Mouse (Mus musculus): ENCODE results near the gene Fbxl21. TPM values are rescaled to one million over a fixed set of nuclear protein-coding genes. Genes with fewer than 3 reads are reported as not detected.

Gene Fbxl21
- polyA plus RNA-seq, 2 experiments: 2.8 to 3.2 TPM

- peaks cover 2% of the 10 kb centered on the region; the same call in 1 of the 2 replicates for H3K4me1 ChIP-seq (ENCODE audit: control insufficient read depth, insufficient read depth, low read length)
- no peak for ATAC-seq (ENCODE audit: low FRiP score, low read depth)
- H3K9me3 ChIP-seq (ENCODE audit: control insufficient read depth, low read length): no peaks in the 10 kb centered on the region
- H3K27me3 ChIP-seq (ENCODE audit: control insufficient read depth, insufficient read depth, low read length): no peaks in the 10 kb centered on the region
- no peak overlapping the region for H3K4me3 ChIP-seq (replicated peaks; ENCODE audit: low read length)
- H3K4me2 ChIP-seq (replicated peaks; ENCODE audit: low read depth, low read length, severe bottlenecking): 0 out of 2 replicates have a peak overlapping the region, but pooled peaks have one; percentile 2
- peak; percentile 55 for DNase-seq (ENCODE audit: low spot score)
- H3K27ac ChIP-seq (replicated peaks; ENCODE audit: low read depth, low read length): no peak overlapping the region
- H3K9ac ChIP-seq (ENCODE audit: low read depth, low read length, severe bottlenecking): no peak overlapping the region
- WGBS: 10% methylated on average over 2 of the region's 2 CpGs
- TF ChIP-seq POLR2A (IDR thresholded peaks at IDR 0.05; ENCODE audit: borderline replicate concordance, extremely low read depth, insufficient read depth, insufficient read length): no peak
- no peaks in the 10 kb centered on the region for H3K36me3 ChIP-seq (ENCODE audit: control insufficient read depth, insufficient read depth, low read length)
Measured at GRCm38 (mm10) chr13:56554409-56554808, 32.1 kb downstream of the Fbxl21 start.

DNA sequence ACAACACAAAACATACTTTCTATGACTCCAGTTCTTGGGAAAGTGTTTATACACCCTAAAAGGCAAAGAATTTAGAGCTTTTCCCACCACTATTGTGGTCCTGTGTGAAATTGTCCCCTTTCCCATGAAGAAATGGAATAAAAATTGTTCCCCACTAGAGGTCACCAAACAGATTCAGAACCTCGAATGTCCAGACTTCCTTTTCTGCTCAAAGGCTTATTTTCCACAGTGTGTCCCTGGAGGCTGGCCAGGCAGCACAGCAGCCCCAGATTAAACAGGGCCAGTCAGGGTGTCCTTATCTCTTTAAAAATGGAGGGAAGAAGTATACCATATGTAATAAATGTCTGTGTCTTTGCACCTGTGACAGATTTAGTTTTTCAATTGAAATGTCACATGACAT lies 33.7 kb downstream of the Fbxl21 start:
- Histone ChIP-seq H3K4me3 (replicated peaks; ENCODE audit: low read length) (no peak overlapping the region), H3K9ac (ENCODE audit: low read depth, low read length, severe bottlenecking) (no peak overlapping the region), H3K27me3 (ENCODE audit: control insufficient read depth, insufficient read depth, low read length) (no peaks in the 10 kb centered on the region), H3K4me2 (replicated peaks; ENCODE audit: low read depth, low read length, severe bottlenecking) (no peak overlapping the region), H3K4me1 (ENCODE audit: control insufficient read depth, insufficient read depth, low read length) (peaks cover 2% of the 10 kb centered on the region; the same call in 1 of the 2 replicates), H3K27ac (replicated peaks; ENCODE audit: low read depth, low read length) (no peak overlapping the region), H3K36me3 (ENCODE audit: control insufficient read depth, insufficient read depth, low read length) (no peaks in the 10 kb centered on the region), H3K9me3 (ENCODE audit: control insufficient read depth, low read length) (no peaks in the 10 kb centered on the region)
- WGBS: 2% methylated on average over 1 of the region's 1 CpGs
- TF ChIP-seq POLR2A (IDR thresholded peaks at IDR 0.05; ENCODE audit: borderline replicate concordance, extremely low read depth, insufficient read depth, insufficient read length): no peak
- DNase-seq (ENCODE audit: low spot score): peak; percentile 64
- no peak for ATAC-seq (ENCODE audit: low FRiP score, low read depth)

GRCm38 (mm10) chr13:56556701-56557100 lies 34.4 kb downstream of the Fbxl21 start:
- Histone ChIP-seq H3K4me2 (replicated peaks; ENCODE audit: low read depth, low read length, severe bottlenecking) (no peak overlapping the region), H3K27me3 (ENCODE audit: control insufficient read depth, insufficient read depth, low read length) (no peaks in the 10 kb centered on the region), H3K36me3 (ENCODE audit: control insufficient read depth, insufficient read depth, low read length) (no peaks in the 10 kb centered on the region), H3K4me3 (replicated peaks; ENCODE audit: low read length) (no peak overlapping the region), H3K9me3 (ENCODE audit: control insufficient read depth, low read length) (no peaks in the 10 kb centered on the region), H3K9ac (ENCODE audit: low read depth, low read length, severe bottlenecking) (no peak overlapping the region), H3K27ac (replicated peaks; ENCODE audit: low read depth, low read length) (no peak overlapping the region), H3K4me1 (ENCODE audit: control insufficient read depth, insufficient read depth, low read length) (peaks cover 2% of the 10 kb centered on the region; the same call in 1 of the 2 replicates)
- 53% methylated on average over 3 of the region's 3 CpGs for WGBS
- no peak for ATAC-seq (ENCODE audit: low FRiP score, low read depth)
- DNase-seq (ENCODE audit: low spot score): no peak
- TF ChIP-seq POLR2A (IDR thresholded peaks at IDR 0.05; ENCODE audit: borderline replicate concordance, extremely low read depth, insufficient read depth, insufficient read length): no peak

GRCm38 (mm10) chr13:56558811-56559210 lies 36.5 kb downstream of the Fbxl21 start:
- no peaks in the 10 kb centered on the region for H3K27me3 ChIP-seq (ENCODE audit: control insufficient read depth, insufficient read depth, low read length)
- H3K27ac ChIP-seq (replicated peaks; ENCODE audit: low read depth, low read length): no peak overlapping the region
- no peak overlapping the region for H3K9ac ChIP-seq (ENCODE audit: low read depth, low read length, severe bottlenecking)
- no peak for TF ChIP-seq POLR2A (IDR thresholded peaks at IDR 0.05; ENCODE audit: borderline replicate concordance, extremely low read depth, insufficient read depth, insufficient read length)
- no peaks in the 10 kb centered on the region for H3K36me3 ChIP-seq (ENCODE audit: control insufficient read depth, insufficient read depth, low read length)
- H3K9me3 ChIP-seq (ENCODE audit: control insufficient read depth, low read length): no peaks in the 10 kb centered on the region
- ATAC-seq (ENCODE audit: low FRiP score, low read depth): no peak
- peaks cover 2% of the 10 kb centered on the region; the same call in 1 of the 2 replicates for H3K4me1 ChIP-seq (ENCODE audit: control insufficient read depth, insufficient read depth, low read length)
- no peak for DNase-seq (ENCODE audit: low spot score)
- WGBS: 52% methylated on average over 3 of the region's 3 CpGs
- no peak overlapping the region for H3K4me3 ChIP-seq (replicated peaks; ENCODE audit: low read length)
- H3K4me2 ChIP-seq (replicated peaks; ENCODE audit: low read depth, low read length, severe bottlenecking): no peak overlapping the region

- no peak overlapping the region for H3K27ac ChIP-seq (replicated peaks; ENCODE audit: low read depth, low read length)
- ATAC-seq (ENCODE audit: low FRiP score, low read depth) (no peak), DNase-seq (ENCODE audit: low spot score) (no peak)
- WGBS: 86% methylated on average over 6 of the region's 6 CpGs
- no peaks in the 10 kb centered on the region for H3K27me3 ChIP-seq (ENCODE audit: control insufficient read depth, insufficient read depth, low read length)
- no peaks in the 10 kb centered on the region for H3K9me3 ChIP-seq (ENCODE audit: control insufficient read depth, low read length)
- no peak overlapping the region for H3K4me2 ChIP-seq (replicated peaks; ENCODE audit: low read depth, low read length, severe bottlenecking)
- peaks cover 2% of the 10 kb centered on the region; the same call in 1 of the 2 replicates for H3K4me1 ChIP-seq (ENCODE audit: control insufficient read depth, insufficient read depth, low read length)
- no peaks in the 10 kb centered on the region for H3K36me3 ChIP-seq (ENCODE audit: control insufficient read depth, insufficient read depth, low read length)
- no peak overlapping the region for H3K9ac ChIP-seq (ENCODE audit: low read depth, low read length, severe bottlenecking)
- no peak overlapping the region for H3K4me3 ChIP-seq (replicated peaks; ENCODE audit: low read length)
- no peak for TF ChIP-seq POLR2A (IDR thresholded peaks at IDR 0.05; ENCODE audit: borderline replicate concordance, extremely low read depth, insufficient read depth, insufficient read length)
Measured at GRCm38 (mm10) chr13:56559841-56560370, 37.6 kb downstream of the Fbxl21 start.
